Mouse (Mus musculus) neural tube, embryonic 14.5 days (tissue): ENCODE data around the gene Gm49355. TPM values are rescaled to one million over a fixed set of nuclear protein-coding genes. Genes with fewer than 3 reads are reported as not detected.
A peak's percentile ranks its signal among the peaks of the same experiment; 100 is the strongest.
"Not testable (repeated sequence)": the region's sequence is repeated elsewhere in the genome, so short reads cannot be mapped to it uniquely, and the experiment has no call there.

Source experiments
- ATAC-seq: fragments of 200-750 bp; cut with Nextera tagmentation; 2 replicates; pipeline ENCODE4 v1.8.0; 2017; ENCODE audit warnings: low read depth, mild to moderate bottlenecking, moderate TSS enrichment, moderate library complexity
- H3K27ac ChIP-seq: fragments of 300-500 bp; sonication (generic); 2 replicates; pipeline ENCODE4 v1.5.1; 2014; ENCODE audit warnings: low read depth, mild to moderate bottlenecking, control low read depth, low read length, moderate library complexity, mixed read lengths
- H3K27me3 ChIP-seq: fragments of 300-500 bp; sonication (generic); 2 replicates; pipeline ENCODE4 v1.6.1; 2014; ENCODE audit warnings: low read length; ENCODE audit not compliant: control insufficient read depth, insufficient read depth
- H3K36me3 ChIP-seq: fragments of 300-500 bp; sonication (generic); 2 replicates; pipeline ENCODE4 v1.6.1; 2014; ENCODE audit warnings: low read length, mixed read lengths; ENCODE audit not compliant: control insufficient read depth, insufficient read depth
- H3K4me1 ChIP-seq: fragments of 300-500 bp; sonication (generic); 2 replicates; pipeline ENCODE4 v1.6.1; 2014; ENCODE audit warnings: low read length; ENCODE audit not compliant: control insufficient read depth, insufficient read depth
- H3K4me2 ChIP-seq: fragments of 300-500 bp; sonication (generic); 2 replicates; pipeline ENCODE4 v1.6.1; 2014; ENCODE audit warnings: mild to moderate bottlenecking, low read depth, low read length, control low read depth
- H3K4me3 ChIP-seq: fragments of 300-500 bp; sonication (generic); 2 replicates; pipeline ENCODE4 v1.5.1; 2014; ENCODE audit warnings: low read depth, low read length, control low read depth, mixed read lengths
- H3K9ac ChIP-seq: fragments of 300-500 bp; sonication (generic); replicated peaks from 2 replicates; pipeline ENCODE4 v1.6.1; 2014; ENCODE audit warnings: low read depth, mild to moderate bottlenecking, control low read depth, low read length, mixed read lengths
- H3K9me3 ChIP-seq: fragments of 300-500 bp; sonication (generic); 2 replicates; pipeline ENCODE4 v1.6.1; 2016; ENCODE audit warnings: low read length; ENCODE audit not compliant: control insufficient read depth
- WGBS: fragments of 180-500 bp; shearing (Covaris S2); extraction: QIAGEN DNeasy Blood & Tissue Kit; methylation state at CpG from one replicate; pipeline ENCODE4 v1.1.7; 2014; 5-methylcytosine and 5-hydroxymethylcytosine counted together
- polyA plus RNA-seq: library from polyadenylated mRNA; unstranded; fragments of >200 nt; fragmentation: Nextera tagmentation; extraction: Ambion mirVana; gene quantifications from 2 replicates; pipeline ENCODE4 v1.2.1, GENCODE M21; 2014

Gene Gm49355
- 0.09 and 0.18 TPM in 2 replicates for polyA plus RNA-seq

DNA sequence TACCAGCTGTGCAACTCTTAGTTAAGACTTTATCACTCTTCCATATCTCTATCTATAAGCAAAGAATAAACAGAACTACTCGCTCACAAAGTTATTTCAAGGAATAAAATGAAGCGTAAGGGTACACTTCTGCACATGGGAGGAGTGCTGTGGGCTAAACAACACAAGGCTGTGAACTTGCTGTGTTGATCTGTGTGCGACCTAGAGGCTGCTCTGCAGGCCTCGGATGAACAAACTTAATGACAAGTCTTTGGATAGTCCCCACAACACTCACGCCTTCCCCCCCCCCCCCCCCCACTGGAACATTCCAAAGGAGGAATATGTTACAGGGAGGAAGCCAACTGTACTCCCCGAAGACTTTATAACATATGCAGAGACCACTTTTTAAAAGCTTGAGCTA lies at the start of gene Gm49355:
Gene Gm49355, plus strand, starts transcription at position 336 of the 400 bp plus-strand sequence.
- 86% methylated on average over 6 of the region's 6 CpGs for WGBS

DNA sequence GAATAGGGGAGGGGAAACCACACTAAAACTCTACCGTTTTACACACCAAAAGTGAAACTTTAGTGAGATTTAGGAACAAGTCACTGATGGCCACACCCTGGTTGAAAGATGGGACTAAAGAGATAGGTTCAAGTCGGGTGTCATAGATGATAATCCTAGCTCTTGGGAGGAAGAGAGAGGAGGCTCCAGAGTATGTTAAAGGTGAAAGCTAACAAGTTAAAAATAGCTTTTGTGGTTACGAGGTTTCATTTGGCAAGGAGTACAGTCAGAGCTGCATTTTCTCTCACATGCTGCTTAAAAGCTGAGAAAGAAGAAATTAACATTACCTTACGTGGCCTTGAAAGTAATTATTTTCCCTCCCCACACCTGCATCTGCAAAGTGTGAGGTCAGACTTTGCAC lies 40.0 kb upstream of the Gm49355 start:
- Histone ChIP-seq H3K9ac (no peak overlapping the region), H3K36me3 (no peaks in the 10 kb centered on the region), H3K27me3 (no peaks in the 10 kb centered on the region), H3K4me3 (no peak overlapping the region), H3K4me2 (no peak overlapping the region), H3K27ac (no peak overlapping the region), H3K9me3 (no peaks in the 10 kb centered on the region), H3K4me1 (no peaks in the 10 kb centered on the region)
- no peak for ATAC-seq
- 79% methylated on average over 4 of the region's 4 CpGs for WGBS

More for the DNA sequence above, at the start of gene Gm49355:
- Histone ChIP-seq H3K9me3 (no peaks in the 10 kb centered on the region), H3K36me3 (no peaks in the 10 kb centered on the region), H3K4me1 (no peaks in the 10 kb centered on the region), H3K4me3 (peak within 1 kb of the TSS; percentile 93), H3K4me2 (peak within 1 kb of the TSS; percentile 82), H3K27ac (peak within 1 kb of the TSS; percentile 84), H3K9ac (peak within 1 kb of the TSS; percentile 87), H3K27me3 (no peaks in the 10 kb centered on the region)
- peak; percentile 49; the same call in 1 of the 2 replicates for ATAC-seq

DNA sequence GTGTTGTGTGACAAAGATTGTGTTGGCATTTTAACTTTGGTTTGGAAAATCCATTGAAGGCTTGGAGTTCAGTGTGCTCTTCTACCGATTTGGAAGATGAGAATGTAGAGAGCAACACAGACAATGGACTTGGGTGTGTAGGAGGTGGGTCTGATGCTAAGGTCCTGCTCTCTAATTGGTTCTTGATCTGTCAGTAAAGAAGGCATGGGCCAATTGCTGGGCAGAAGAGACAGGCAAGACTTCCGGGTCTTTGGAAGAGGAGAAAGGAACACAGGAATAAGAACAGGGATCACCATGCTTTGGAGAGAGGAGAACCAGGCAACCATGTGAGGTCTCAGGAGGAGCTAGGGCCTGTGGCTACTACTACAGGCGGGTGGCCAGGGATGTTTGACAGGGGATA lies 7.7 kb upstream of the Gm49355 start:
- Histone ChIP-seq H3K9ac (no peak overlapping the region), H3K4me3 (no peak overlapping the region), H3K9me3 (no peaks in the 10 kb centered on the region), H3K4me2 (no peak overlapping the region), H3K36me3 (no peaks in the 10 kb centered on the region), H3K4me1 (no peaks in the 10 kb centered on the region), H3K27me3 (no peaks in the 10 kb centered on the region), H3K27ac (no peak overlapping the region)
- WGBS, result 63% methylated on average over 3 of the region's 3 CpGs
- ATAC-seq, result no peak

DNA sequence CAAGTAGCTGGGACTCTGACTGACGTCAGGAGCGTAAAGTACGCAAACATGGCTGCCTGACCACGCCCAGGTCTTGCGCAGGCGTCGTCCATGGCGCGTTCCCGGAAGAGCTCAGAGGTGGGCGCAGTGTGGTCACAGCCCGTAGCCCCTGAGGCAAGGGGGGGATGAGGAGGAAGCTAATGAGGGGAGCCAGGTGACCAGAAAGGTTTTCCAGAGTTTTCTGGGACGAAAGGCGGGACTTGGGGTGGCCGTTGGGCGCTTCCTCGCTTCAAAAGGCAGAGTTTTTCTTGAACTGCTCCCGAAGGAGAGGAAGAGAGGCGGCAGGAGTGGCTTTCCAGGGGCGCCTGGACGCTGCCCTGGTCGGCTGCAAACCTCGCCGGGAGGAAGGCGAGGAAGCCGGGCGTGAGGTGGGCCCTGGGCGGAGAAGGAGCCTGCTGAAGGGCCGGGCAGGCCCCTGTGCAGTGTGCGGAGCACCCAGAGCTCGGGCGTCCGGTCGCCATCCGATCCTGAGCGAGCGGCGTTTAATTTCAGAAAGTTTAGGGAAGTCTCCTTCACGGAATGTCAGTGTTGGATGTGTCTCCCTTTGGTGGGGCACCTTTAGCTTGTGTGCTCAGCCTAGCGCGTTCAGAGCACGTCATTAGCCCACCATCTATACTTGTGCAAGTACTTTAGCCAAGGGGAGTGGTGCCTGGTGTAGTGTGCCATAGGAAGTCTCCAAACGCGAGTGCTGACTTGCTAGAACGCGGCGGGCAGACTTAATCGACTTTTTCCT lies 551 bp downstream of the Gm49355 start, which contains the start of gene 3830406C13Rik:
Gene 3830406C13Rik, plus strand, starts transcription at position 33 of the 772 bp plus-strand sequence.
- Histone ChIP-seq H3K27ac (peak within 1 kb of the TSS; percentile 84), H3K4me3 (peak within 1 kb of the TSS; percentile 93), H3K4me2 (peak within 1 kb of the TSS; percentile 82), H3K27me3 (no peaks in the 10 kb centered on the region), H3K36me3 (no peaks in the 10 kb centered on the region), H3K9ac (peak within 1 kb of the TSS; percentile 87), H3K9me3 (no peaks in the 10 kb centered on the region), H3K4me1 (no peaks in the 10 kb centered on the region)
- peak; percentile 99 for ATAC-seq
- 2% methylated on average over 48 of the region's 48 CpGs for WGBS

DNA sequence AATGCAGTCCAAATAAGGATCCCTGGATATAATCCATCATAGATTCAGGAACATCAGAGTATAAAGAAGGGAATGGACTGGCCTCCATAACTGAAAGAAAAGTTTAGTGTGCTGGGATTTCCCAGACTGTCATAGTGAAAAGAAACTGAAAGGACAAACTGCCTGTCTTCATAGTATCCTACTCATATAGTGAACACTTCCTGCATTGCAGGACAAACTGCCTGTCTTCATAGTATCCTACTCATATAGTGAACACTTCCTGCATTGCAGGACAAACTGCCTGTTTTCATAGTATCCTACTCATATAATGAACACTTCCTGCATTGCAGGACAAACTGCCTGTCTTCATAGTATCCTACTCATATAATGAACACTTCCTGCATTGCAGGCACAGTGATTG lies 6.0 kb downstream of the Gm49355 start:
- not testable (repeated sequence) for H3K4me2 ChIP-seq, H3K4me1 ChIP-seq, H3K36me3 ChIP-seq, H3K27me3 ChIP-seq, ATAC-seq, H3K4me3 ChIP-seq, H3K27ac ChIP-seq, H3K9ac ChIP-seq, H3K9me3 ChIP-seq

DNA sequence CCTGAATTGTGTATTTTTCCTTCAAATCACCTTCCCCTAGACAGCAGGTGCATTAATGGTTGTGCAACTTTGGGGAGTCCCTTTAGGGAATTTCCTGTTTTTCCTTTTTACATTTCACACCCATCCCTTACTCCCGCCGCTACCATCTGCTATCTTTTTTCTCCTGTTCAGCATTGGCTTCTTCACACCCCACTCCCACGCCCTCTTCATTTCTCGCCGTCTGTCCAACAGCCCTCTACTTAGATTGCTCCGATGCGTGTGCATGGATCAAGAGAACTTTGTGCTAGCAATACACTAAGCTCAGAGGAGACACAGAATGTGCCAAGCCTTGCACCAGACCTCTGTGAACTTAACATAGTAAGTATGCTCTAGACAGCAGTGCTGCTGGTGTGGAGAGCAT lies 12.6 kb downstream of the Gm49355 start:
- H3K4me2 ChIP-seq, result no peak overlapping the region
- H3K4me1 ChIP-seq, result no peaks in the 10 kb centered on the region
- no peak overlapping the region for H3K9ac ChIP-seq
- H3K4me3 ChIP-seq, result no peak overlapping the region
- H3K9me3 ChIP-seq, result no peaks in the 10 kb centered on the region
- no peaks in the 10 kb centered on the region for H3K27me3 ChIP-seq
- 87% methylated on average over 7 of the region's 7 CpGs for WGBS
- no peak for ATAC-seq
- H3K36me3 ChIP-seq, result no peaks in the 10 kb centered on the region
- no peak overlapping the region for H3K27ac ChIP-seq

DNA sequence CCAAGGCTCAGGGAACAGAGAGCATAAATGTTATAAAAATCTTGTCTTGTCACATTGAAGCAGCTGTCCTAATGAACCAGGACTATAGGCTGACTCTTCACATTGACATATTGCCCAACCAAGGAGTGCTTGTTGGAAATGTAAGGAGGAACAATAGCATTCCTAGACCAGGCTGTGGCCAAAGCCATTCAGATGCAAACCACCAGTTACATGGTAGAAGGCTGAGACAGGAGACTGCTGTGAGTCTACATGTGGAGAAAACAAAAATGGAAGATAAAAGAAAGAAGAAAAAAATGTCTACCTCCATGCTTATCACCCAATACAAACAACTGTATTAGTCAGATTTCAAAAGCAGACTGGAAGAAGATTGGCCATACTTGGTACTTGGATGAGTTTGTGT lies 15.4 kb downstream of the Gm49355 start:
- H3K27ac ChIP-seq, result no peak overlapping the region
- no peak overlapping the region for H3K4me3 ChIP-seq
- no peaks in the 10 kb centered on the region for H3K36me3 ChIP-seq
- H3K4me1 ChIP-seq, result no peaks in the 10 kb centered on the region
- no peaks in the 10 kb centered on the region for H3K27me3 ChIP-seq
- no peaks in the 10 kb centered on the region for H3K9me3 ChIP-seq
- H3K9ac ChIP-seq, result no peak overlapping the region
- ATAC-seq, result no peak
- no peak overlapping the region for H3K4me2 ChIP-seq

DNA sequence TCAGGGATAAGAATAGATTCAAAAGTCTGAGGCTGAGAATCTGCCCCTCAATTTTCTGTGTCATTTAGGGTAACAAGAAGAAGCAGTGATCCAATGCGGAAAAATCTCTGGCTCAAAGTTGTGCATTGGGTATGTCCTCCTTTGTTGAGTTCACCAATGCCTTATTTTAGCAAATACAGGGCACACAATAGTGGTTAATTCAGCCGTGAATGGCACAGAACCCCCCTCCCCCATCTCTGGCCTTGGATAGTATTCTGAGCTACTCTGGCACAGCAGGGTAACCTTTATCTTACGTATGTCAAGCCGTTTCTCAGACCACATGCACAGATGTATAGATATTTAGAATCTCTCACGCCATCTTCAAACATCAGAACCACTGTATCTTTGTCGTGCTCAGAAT lies 15.9 kb downstream of the Gm49355 start:
- H3K4me2 ChIP-seq, result no peak overlapping the region
- H3K4me1 ChIP-seq, result no peaks in the 10 kb centered on the region
- H3K27ac ChIP-seq, result no peak overlapping the region
- H3K27me3 ChIP-seq, result no peaks in the 10 kb centered on the region
- no peaks in the 10 kb centered on the region for H3K36me3 ChIP-seq
- ATAC-seq, result no peak
- no peak overlapping the region for H3K4me3 ChIP-seq
- H3K9me3 ChIP-seq, result no peaks in the 10 kb centered on the region
- no peak overlapping the region for H3K9ac ChIP-seq
- WGBS, result 36% methylated on average over 6 of the region's 6 CpGs

DNA sequence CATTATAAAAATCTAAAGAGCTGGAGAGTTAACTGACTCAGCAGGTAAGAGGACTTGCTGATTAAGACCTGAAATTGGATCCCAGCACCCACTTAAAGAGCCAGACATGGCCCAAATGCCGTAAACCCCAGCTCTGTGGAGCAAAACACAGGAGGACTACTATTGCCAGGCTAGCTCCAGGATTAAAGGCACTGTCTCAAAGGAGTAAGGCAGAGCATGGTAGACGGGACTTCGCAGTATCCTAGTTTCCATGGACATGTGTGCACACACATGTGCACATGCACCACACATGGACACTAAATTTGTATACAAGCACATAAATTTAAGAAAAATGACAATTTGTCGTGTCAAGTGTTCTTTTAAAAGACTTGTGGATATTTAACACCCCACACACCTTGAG lies 16.5 kb downstream of the Gm49355 start:
- WGBS, result 80% methylated on average over 4 of the region's 4 CpGs
- no peak overlapping the region for H3K9ac ChIP-seq

More for the DNA sequence above, 16.5 kb downstream of the Gm49355 start:
- Histone ChIP-seq H3K4me2 (no peak overlapping the region), H3K27ac (no peak overlapping the region), H3K27me3 (no peaks in the 10 kb centered on the region), H3K9me3 (no peaks in the 10 kb centered on the region), H3K4me1 (no peaks in the 10 kb centered on the region), H3K36me3 (no peaks in the 10 kb centered on the region), H3K4me3 (no peak overlapping the region)
- ATAC-seq, result no peak
